8 mouse cellular contexts compared by ENCODE assay signal in genomic region chr4:45471654-45472556, GRCm38 (mm10).
DNase-seq lines count a peak whose midpoint lies in the region; ATAC-seq and TF ChIP-seq lines count a peak whose summit lies in the region.

No protein-coding gene starts in this region.

- no peaks in the 10 kb centered on the region for H3K27me3 ChIP-seq in embryonic facial prominence, embryonic 12.5 days
- no peaks in the 10 kb centered on the region for H3K27me3 ChIP-seq in limb, embryonic 12.5 days
- H3K27me3 ChIP-seq in myocyte (ENCODE audit: control insufficient read depth, insufficient read depth, insufficient read length) = no peaks in the 10 kb centered on the region

- H3K9me3 ChIP-seq in embryonic facial prominence, embryonic 12.5 days = no peaks in the 10 kb centered on the region
- no peaks in the 10 kb centered on the region for H3K9me3 ChIP-seq in limb, embryonic 12.5 days

- H3K27ac ChIP-seq in embryonic facial prominence, embryonic 12.5 days = peak overlapping the region; percentile 48
- H3K27ac ChIP-seq in limb, embryonic 12.5 days = peak overlapping the region; percentile 59

- no peak for TF ChIP-seq POLR2A in myocyte (IDR thresholded peaks at IDR 0.05; ENCODE audit: insufficient read length, low read depth)

- no peak overlapping the region for H3K4me2 ChIP-seq in embryonic facial prominence, embryonic 12.5 days (replicated peaks)
- H3K4me2 ChIP-seq in limb, embryonic 12.5 days = 0 out of 2 replicates have a peak overlapping the region, but pooled peaks have one; percentile 2
- H3K4me2 ChIP-seq in myocyte (ENCODE audit: low read depth) = peak overlapping the region; percentile 85

- H3K4me1 ChIP-seq in embryonic facial prominence, embryonic 12.5 days = peaks cover 41% of the 10 kb centered on the region
- peaks cover 83% of the 10 kb centered on the region for H3K4me1 ChIP-seq in limb, embryonic 12.5 days (replicated peaks)

- WGBS in embryonic facial prominence, embryonic 12.5 days = 43% methylated on average over 11 of the region's 11 CpGs
- 45% methylated on average over 11 of the region's 11 CpGs for WGBS in limb, embryonic 12.5 days

- no peak overlapping the region for H3K4me3 ChIP-seq in embryonic facial prominence, embryonic 12.5 days
- H3K4me3 ChIP-seq in limb, embryonic 12.5 days (replicated peaks) = no peak overlapping the region
- H3K4me3 ChIP-seq in myocyte = no peak overlapping the region

- no peak overlapping the region for H3K9ac ChIP-seq in embryonic facial prominence, embryonic 12.5 days
- no peak overlapping the region for H3K9ac ChIP-seq in limb, embryonic 12.5 days (replicated peaks)

- DNase-seq in frontal cortex, postnatal 10 days (ENCODE audit: low spot score in 2 of 2) = no peak
- DNase-seq in heart, postnatal 36 days = peak; percentile 44 to 64
- DNase-seq in thymus, postnatal 10 days (ENCODE audit: low spot score in 2 of 2) = no peak
- no peak for DNase-seq in B cell, adult 2 months

- peak; percentile 64 for ATAC-seq in frontal cortex, adult (ENCODE audit: low TSS enrichment)
- ATAC-seq in embryonic facial prominence, embryonic 12.5 days (ENCODE audit: insufficient number of reproducible peaks, insufficient read depth, low FRiP score, low TSS enrichment) = no peak
- ATAC-seq in limb, embryonic 12.5 days (ENCODE audit: insufficient number of reproducible peaks, insufficient read depth, low FRiP score, low TSS enrichment, low read depth) = no peak

- H3K36me3 ChIP-seq in embryonic facial prominence, embryonic 12.5 days = no peaks in the 10 kb centered on the region
- H3K36me3 ChIP-seq in limb, embryonic 12.5 days = no peaks in the 10 kb centered on the region
- no peaks in the 10 kb centered on the region for H3K36me3 ChIP-seq in myocyte (ENCODE audit: control insufficient read depth, insufficient read depth)

- intact Hi-C loops in heart, postnatal 36 days (cut with DNase I) = loop anchor here (2.0 to 5.0 kb wide), 2 partner anchors 40 to 57 kb away; no protein-coding TSS in a partner anchor

- H3K79me2 ChIP-seq in myocyte (ENCODE audit: control insufficient read depth, insufficient read depth) = peaks cover 51% of the 10 kb centered on the region

- no peak overlapping the region for H3ac ChIP-seq in myocyte (ENCODE audit: control insufficient read depth, insufficient read length)

TF ChIP-seq in myocyte, 11 proteins besides CTCF, POLR2A, EP300 and RAD21:
- TF ChIP-seq POLR2AphosphoS2 (IDR thresholded peaks at IDR 0.05; ENCODE audit: insufficient read length, low read depth) (no peak), REST (IDR thresholded peaks at IDR 0.05; ENCODE audit: insufficient read depth, insufficient read length) (no peak), TCF12 (IDR thresholded peaks at IDR 0.05; ENCODE audit: insufficient read depth, poor library complexity, severe bottlenecking) (no peak), MYOD1 (IDR thresholded peaks at IDR 0.05; ENCODE audit: control insufficient read depth in 1 of 3, insufficient read length in 2 of 3, low read depth in 2 of 3) (peak in 2 of 3 experiments; percentile 23 to 33), E2F4 (IDR thresholded peaks at IDR 0.05; ENCODE audit: insufficient read depth) (no peak), CEBPB (IDR thresholded peaks at IDR 0.05; ENCODE audit: insufficient read depth, poor library complexity, severe bottlenecking) (peak; percentile 75; the same call in 1 of the 2 replicates), SRF (IDR thresholded peaks at IDR 0.05; ENCODE audit: control insufficient read depth, insufficient read length, low read depth) (no peak), USF1 (IDR thresholded peaks at IDR 0.05; ENCODE audit: low read depth) (no peak), MYOG (IDR thresholded peaks at IDR 0.05; ENCODE audit: control insufficient read depth in 1 of 3, insufficient read depth in 1 of 3, insufficient read length in 2 of 3, low read depth in 2 of 3) (peak in 1 of 3 experiments; percentile 60), TCF3 (IDR thresholded peaks at IDR 0.05; ENCODE audit: insufficient read length, low read depth) (no peak), MAX (IDR thresholded peaks at IDR 0.05; ENCODE audit: low read depth) (peak; percentile 25)

Comparison
In these comparisons a context has a peak if more than half of its experiments do, and no peak if none do; other contexts are left out.
1. DNase-seq: peak in heart, postnatal 36 days (2 of 2); none in frontal cortex, postnatal 10 days (0 of 2), thymus, postnatal 10 days (0 of 2) and B cell, adult 2 months (0 of 2).